Mouse (Mus musculus) small intestine, adult 10 weeks (tissue): ENCODE results near the gene Gamt. TPM values are rescaled to one million over a fixed set of nuclear protein-coding genes. Genes with fewer than 3 reads are reported as not detected.

Experiments
- polyA plus RNA-seq: library from polyadenylated mRNA; stranded (reverse); fragments of 350-450 nt; fragmentation: Illumina TruSeq; extraction: RNeasy Lipid Tissue Mini Kit (QIAGEN cat#74804); gene quantifications from one replicate; pipeline ENCODE4 v1.2.3, GENCODE M21; 2014; ENCODE audit warnings: low replicate concordance

The Gamt gene
- polyA plus RNA-seq = not detected

DNA sequence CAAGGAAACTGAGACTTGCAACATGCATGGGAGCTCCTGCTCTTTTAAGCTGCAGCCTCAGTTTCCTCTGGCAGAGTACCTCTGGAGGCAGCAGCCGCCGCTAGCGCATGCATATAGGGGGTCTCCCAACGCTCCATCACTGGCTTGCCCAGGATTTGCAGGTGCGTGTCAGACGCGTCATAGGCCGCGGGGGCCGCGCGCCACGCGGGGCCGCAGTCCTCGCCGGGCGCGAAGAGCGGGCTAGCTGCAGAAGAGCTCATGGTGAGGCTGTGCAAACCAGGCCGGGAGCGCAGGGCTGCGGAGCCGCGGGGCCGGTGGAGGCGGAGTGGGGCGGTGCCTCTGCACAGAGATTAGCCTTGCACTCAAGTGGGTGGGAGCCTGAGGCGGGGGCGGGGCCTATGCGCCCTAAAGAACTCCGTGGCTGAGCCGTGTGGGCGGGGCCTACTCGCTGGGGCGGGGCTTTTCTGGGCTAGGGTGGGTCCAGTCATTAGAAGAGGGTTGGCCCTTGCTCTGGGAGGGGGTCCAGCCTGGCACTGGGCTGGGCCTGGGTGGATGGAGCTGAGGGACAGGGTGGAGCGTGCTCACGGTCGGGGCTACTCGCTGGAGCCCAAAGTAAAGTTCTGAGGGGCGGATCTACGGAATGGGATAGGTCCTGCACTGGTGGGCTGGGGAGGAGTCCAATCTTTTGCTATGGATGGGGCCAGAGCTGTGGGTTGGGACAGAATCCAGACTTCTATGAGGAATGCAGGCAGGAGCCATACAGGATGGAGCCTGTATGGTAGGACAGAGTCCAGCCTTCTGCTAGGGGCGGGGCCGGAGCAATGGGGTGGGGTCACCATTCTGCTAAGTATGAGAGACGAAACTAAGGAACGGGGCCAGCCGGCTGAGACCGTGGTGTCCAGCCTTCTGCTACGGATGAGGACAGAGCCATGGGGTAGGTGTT is at the start of gene Gamt, which contains the start of gene Dazap1:
Gamt (minus strand) TSS at position 371 of the 943 bp plus-strand sequence.
Dazap1 (plus strand) TSS at position 845 of the 943 bp plus-strand sequence.

DNA sequence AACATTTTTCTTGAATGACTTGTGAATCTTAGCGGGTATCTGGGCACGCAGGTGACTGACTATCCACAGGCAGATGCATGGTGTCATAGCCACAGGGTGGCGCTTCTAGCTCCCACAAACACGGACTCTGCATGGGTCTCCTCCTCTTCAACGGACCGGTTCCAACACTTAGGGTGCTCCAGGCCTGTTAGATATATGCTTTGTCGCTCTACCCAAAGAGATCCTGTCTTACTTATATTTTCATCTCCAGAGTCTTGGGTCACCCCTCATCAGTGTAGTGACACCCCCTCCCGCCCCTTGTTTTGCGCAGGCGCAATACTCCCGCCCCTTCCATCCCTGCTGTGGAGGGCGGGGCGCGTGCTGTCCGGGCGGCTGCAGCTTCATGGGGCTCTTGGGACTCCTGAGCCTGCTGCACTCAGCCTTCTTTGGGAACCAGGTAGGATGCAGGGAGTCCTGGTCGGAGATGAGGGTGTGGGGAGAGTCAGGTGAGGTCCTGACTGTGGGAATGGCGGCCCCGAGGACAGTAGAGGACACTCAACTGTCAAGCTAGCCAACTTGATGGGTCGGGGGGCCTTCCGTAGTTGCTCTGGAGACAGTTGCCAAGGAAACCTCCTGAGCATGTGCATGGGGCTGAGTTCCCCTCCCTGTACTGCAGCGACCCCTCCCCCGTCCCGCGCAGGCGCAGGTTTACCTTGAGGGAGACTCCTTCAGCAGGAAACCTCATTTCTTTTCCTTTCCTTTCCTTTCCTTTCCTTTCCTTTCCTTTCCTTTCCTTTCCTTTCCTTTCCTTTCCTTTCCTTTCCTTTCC is 35.0 kb upstream of the Gamt start, which contains the start of gene Apc2:
Apc2 (plus strand) TSS at position 360 of the 808 bp plus-strand sequence.

DNA sequence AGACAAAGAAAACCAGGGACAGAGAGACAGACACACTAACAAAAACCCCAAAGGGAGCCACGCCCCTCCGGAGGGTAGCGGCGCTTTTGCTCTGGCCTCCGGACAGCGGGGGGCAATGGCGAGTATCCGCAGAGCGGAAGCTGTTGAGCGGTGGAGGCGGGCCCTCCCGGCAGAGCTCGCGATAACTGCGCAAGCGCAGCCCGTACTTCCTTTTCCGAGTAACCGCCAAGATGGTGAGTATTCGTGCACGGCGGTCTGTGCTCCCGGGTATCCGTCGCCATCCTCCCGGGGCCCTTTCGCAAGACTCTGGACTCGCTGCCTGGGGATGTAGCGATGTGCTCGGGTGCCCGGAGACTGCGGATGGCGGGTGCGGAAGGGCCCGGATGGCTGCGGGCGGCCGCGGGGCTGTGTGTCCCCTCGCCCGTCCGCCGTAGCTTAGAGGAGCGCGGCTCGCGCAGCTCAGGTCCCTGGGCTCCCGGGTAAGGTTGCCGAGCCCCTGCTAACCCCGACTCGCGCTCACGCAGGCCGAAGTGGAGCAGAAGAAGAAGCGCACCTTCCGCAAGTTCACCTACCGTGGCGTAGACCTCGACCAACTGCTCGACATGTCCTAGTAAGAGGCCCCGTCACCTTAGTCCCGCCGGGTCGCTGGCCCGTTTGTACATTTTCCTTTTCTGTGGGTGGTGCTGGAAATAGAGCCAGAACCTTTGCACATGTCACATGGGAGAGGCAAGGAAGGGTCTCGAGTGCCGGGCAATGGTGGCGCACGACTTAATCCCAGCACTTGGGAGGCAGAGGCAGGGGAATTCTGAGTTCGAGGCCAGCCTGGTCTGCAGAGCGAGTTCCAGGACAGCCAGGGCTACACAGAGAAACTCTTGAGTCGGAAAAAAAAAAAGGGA is 31.7 kb upstream of the Gamt start, which contains the start of gene Rps15:
Rps15 (plus strand) TSS at position 203 of the 896 bp plus-strand sequence.

DNA sequence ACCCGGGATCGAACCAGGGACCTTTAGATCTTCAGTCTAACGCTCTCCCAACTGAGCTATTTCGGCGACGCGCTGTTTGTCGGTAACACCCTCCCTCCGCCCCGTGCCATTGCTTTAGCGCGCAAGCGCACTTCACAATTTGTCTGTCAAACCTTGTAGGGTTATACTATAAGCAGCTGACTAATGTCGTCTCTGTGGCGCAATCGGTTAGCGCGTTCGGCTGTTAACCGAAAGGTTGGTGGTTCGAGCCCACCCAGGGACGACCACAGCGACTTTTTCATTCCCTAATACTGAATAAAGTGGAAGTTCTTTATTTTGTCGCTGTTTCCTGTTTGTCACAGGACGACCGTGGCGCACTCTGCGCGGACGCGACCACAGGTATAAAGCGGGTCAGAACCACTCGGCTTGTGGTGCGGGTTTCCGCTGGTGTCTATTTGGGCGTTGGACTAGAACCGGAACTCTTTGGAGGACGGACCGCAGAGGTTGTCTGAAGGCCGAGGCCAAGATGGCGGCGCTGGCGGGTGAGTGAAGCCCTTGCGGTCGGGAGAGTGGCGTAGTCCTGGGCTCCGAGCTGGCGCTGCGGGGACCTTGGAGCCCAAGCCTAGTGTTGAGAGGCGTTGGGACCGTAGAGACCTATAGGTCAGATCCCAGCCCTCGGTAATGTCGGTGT is 11.7 kb downstream of the Gamt start, which contains the start of gene Ndufs7:
Ndufs7 (plus strand) TSS at position 151 of the 670 bp plus-strand sequence.

DNA sequence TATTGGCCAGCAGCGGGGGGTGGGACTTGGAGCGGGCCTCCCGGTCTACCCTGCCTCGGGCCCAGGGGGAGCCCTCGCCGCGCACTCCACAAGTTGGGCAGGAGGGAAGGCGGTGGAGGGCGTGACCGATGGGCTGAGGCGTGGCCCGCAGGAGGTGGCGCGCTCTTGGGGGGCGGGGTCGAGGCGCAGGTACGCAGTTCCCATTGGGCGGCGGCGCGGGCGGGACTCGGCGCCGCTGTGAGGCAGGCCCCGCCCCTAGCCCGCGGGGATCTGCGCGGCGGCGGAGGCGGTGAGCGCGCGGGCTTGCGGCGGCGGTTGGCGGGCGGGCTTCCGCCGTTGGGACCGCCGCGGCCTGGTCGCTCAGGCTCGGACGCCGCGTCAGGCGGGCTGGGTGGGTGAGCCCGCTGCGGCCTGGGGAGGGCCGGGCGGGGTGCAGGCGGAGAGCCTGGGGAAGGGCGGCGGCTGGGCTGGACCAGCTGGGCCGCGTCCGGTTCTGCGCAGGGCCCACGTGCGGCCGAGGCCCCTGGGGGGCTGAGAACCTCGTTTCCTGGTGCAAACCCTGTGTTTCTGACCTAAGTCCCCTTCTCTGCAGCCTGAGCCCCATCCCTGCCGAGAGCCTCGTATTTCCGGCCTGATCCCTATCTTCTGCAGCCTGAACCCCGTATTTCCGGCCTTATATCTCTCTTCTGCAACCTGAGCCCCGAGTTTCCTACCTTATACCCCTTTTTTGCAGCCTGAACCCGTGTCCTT is 34.2 kb downstream of the Gamt start, which contains the start of gene Mum1:
Mum1 (plus strand) TSS at position 19 of the 750 bp plus-strand sequence.

Other genes starting within 250 kb of the Gamt start
- 0.19 TPM for gene Arhgap45, start 244.4 kb downstream of the Gamt start, polyA plus RNA-seq
- gene Polr2e, start 221.2 kb downstream of the Gamt start, polyA plus RNA-seq = not detected
- gene Gpx4, start 213.8 kb downstream of the Gamt start, polyA plus RNA-seq = 27.2 TPM
- 0.52 TPM for gene Sbno2, start 155.4 kb downstream of the Gamt start, polyA plus RNA-seq
- gene Stk11, start 145.2 kb downstream of the Gamt start, polyA plus RNA-seq = 3.0 TPM
- gene Atp5d, start 122.4 kb downstream of the Gamt start, polyA plus RNA-seq = 1.8 TPM
- not detected for gene Cbarp, start 120.2 kb downstream of the Gamt start, polyA plus RNA-seq
- 7.7 TPM for gene Midn, start 112.7 kb downstream of the Gamt start, polyA plus RNA-seq
- gene Cirbp, start 95.0 kb downstream of the Gamt start, polyA plus RNA-seq = 12.5 TPM
- gene 1600002K03Rik, start 88.1 kb downstream of the Gamt start, polyA plus RNA-seq = not detected
- gene Efna2, start 81.5 kb downstream of the Gamt start, polyA plus RNA-seq = 0.37 TPM
- gene Mum1, start 34.6 kb downstream of the Gamt start, polyA plus RNA-seq = 3.4 TPM
- 3.5 TPM for gene Ndufs7, start 11.9 kb downstream of the Gamt start, polyA plus RNA-seq
- gene Dazap1, start 474 bp upstream of the Gamt start, polyA plus RNA-seq = 26.5 TPM
- 1.6 TPM for gene Rps15, start 31.4 kb upstream of the Gamt start, polyA plus RNA-seq
- not detected for gene Apc2, start 35.0 kb upstream of the Gamt start, polyA plus RNA-seq
- gene 2310011J03Rik, start 59.5 kb upstream of the Gamt start, polyA plus RNA-seq = 0.52 TPM
- gene Pcsk4, start 68.5 kb upstream of the Gamt start, polyA plus RNA-seq = not detected
- 5.9 TPM for gene Reep6, start 68.9 kb upstream of the Gamt start, polyA plus RNA-seq
- 5.3 TPM for gene Adamtsl5, start 87.4 kb upstream of the Gamt start, polyA plus RNA-seq
- gene Plk5, start 95.4 kb upstream of the Gamt start, polyA plus RNA-seq = not detected
- gene Mex3d, start 126.6 kb upstream of the Gamt start, polyA plus RNA-seq = 2.9 TPM
- gene Mbd3, start 138.5 kb upstream of the Gamt start, polyA plus RNA-seq = not detected
- 1.4 TPM for gene Uqcr11, start 145.8 kb upstream of the Gamt start, polyA plus RNA-seq
- gene Tcf3, start 172.6 kb upstream of the Gamt start, polyA plus RNA-seq = 4.8 TPM
- gene Onecut3, start 233.8 kb upstream of the Gamt start, polyA plus RNA-seq = 0.11 TPM